Mouse (Mus musculus): ENCODE measurements at regions not wholly inside any gene's neighbourhood (a gene's known extent, or its start where the extent isn't known, plus 50 kb on each side); places are given as distances from the start of the nearest gene placed in this dataset.

DNA sequence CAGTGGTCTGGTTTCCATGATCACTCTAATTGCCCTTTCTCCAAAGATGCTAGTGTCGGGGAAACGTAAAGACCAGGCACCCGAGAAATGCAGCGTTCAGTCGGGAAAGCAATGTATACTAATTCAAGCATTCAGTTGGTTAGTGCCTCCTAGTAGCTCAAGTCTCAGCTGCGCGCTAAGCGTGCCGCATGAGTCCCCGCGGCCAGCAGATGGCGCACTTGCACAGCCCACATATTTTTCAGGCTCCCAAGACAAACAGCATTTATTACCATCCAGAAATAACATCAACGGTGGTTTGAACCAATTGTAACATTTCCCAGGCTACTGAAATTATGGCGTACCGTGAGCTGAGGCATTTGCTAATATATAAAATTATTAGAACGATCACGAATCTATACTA, 222.3 kb downstream of the Brms1l start:
- no peak overlapping the region for H3K27ac ChIP-seq
- H3K27me3 ChIP-seq (ENCODE audit: control insufficient read depth, insufficient read depth, low read length) = no peaks in the 10 kb centered on the region
- intact Hi-C loops (cut with DNase I) = loop anchor here (1.0 to 5.0 kb wide), 4 partner anchors 349 to 579 kb away; no protein-coding TSS in a partner anchor
- no peaks in the 10 kb centered on the region for H3K4me1 ChIP-seq (ENCODE audit: control insufficient read depth, insufficient read depth, low read length)
- WGBS = 11% methylated on average over 17 of the region's 17 CpGs
- TF ChIP-seq POLR2A (IDR thresholded peaks at IDR 0.05; ENCODE audit: insufficient read depth, low read depth, low read length) (no peak), CTCF (IDR thresholded peaks at IDR 0.05) (peak; percentile 92)
- H3K79me2 ChIP-seq (replicated peaks; ENCODE audit: control insufficient read depth, insufficient read depth, low read length) = no peaks in the 10 kb centered on the region
- DNase-seq = peak; percentile 33 to 73
- no peaks in the 10 kb centered on the region for H3K36me3 ChIP-seq (ENCODE audit: control insufficient read depth, insufficient read depth, low read length)
- H3K9ac ChIP-seq (ENCODE audit: low read depth, low read length) = no peak overlapping the region
- no peak overlapping the region for H3K4me3 ChIP-seq

DNA sequence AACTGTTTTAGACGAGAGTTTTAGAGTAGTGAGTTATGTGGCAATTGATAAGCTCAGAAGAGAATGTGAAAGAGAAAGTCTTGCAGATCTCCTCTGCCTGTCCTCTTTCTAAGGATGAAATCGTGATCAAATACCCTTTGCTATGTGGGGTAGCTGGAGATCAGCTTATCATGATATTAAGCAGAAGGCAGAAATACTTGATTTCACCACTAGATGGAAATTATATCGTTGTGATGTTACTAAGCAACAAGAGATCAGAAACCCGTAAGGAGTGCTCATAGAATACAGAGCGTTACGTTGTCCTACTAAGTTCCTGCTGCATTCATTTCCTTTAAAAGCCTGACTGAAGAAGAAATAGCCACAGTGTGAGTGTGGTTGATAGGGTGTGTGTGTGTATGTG, 219.3 kb downstream of the Brms1l start:
- Histone ChIP-seq H3K4me3 (no peak overlapping the region), H3K27ac (no peak overlapping the region), H3K36me3 (ENCODE audit: control insufficient read depth, insufficient read depth, low read length) (no peaks in the 10 kb centered on the region), H3K27me3 (ENCODE audit: control insufficient read depth, insufficient read depth, low read length) (no peaks in the 10 kb centered on the region), H3K9ac (ENCODE audit: low read depth, low read length) (no peak overlapping the region), H3K4me1 (ENCODE audit: control insufficient read depth, insufficient read depth, low read length) (no peaks in the 10 kb centered on the region), H3K79me2 (replicated peaks; ENCODE audit: control insufficient read depth, insufficient read depth, low read length) (no peaks in the 10 kb centered on the region)
- intact Hi-C loops (cut with DNase I) = loop anchor here (5.0 kb wide), 2 partner anchors 352 to 537 kb away; no protein-coding TSS in a partner anchor
- TF ChIP-seq CTCF (IDR thresholded peaks at IDR 0.05) = no peak
- TF ChIP-seq EP300 (IDR thresholded peaks at IDR 0.05; ENCODE audit: insufficient read depth, low read depth, low read length) = no peak
- no peak for TF ChIP-seq POLR2A (IDR thresholded peaks at IDR 0.05; ENCODE audit: insufficient read depth, low read depth, low read length)
- WGBS = 56% methylated on average over 6 of the region's 6 CpGs
- DNase-seq = no peak

DNA sequence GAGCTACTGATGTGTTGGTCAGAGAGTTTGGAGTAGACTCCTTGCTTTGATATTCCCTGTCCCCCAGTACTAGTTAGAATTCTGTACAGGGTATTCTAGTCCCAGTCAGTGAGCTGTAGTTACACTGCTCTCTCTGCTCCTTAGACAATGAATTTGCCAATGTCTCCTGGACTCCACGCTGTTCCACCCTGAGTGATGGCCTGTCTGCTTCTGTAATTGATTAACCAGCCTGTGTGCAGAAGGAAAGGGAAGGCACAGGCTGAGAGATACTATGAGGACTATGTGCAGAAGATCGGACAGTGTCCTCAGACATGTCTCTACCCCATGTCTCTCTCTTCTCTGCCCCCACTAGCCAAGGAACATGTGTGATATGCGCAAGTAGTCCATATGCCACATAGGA, 209.9 kb downstream of the Brms1l start:
- no peaks in the 10 kb centered on the region for H3K36me3 ChIP-seq (ENCODE audit: control insufficient read depth, insufficient read depth, low read length)
- DNase-seq = no peak
- 80% methylated on average over 3 of the region's 3 CpGs for WGBS
- no peak overlapping the region for H3K9ac ChIP-seq (ENCODE audit: low read depth, low read length)
- H3K4me1 ChIP-seq (ENCODE audit: control insufficient read depth, insufficient read depth, low read length) = no peaks in the 10 kb centered on the region
- H3K4me3 ChIP-seq = no peak overlapping the region
- TF ChIP-seq CTCF (IDR thresholded peaks at IDR 0.05) (no peak), POLR2A (IDR thresholded peaks at IDR 0.05; ENCODE audit: insufficient read depth, low read depth, low read length) (no peak), EP300 (IDR thresholded peaks at IDR 0.05; ENCODE audit: insufficient read depth, low read depth, low read length) (no peak)
- H3K27me3 ChIP-seq (ENCODE audit: control insufficient read depth, insufficient read depth, low read length) = no peaks in the 10 kb centered on the region
- H3K27ac ChIP-seq = no peak overlapping the region
- no peaks in the 10 kb centered on the region for H3K79me2 ChIP-seq (replicated peaks; ENCODE audit: control insufficient read depth, insufficient read depth, low read length)
- intact Hi-C loops (cut with DNase I) = no loop called here

DNA sequence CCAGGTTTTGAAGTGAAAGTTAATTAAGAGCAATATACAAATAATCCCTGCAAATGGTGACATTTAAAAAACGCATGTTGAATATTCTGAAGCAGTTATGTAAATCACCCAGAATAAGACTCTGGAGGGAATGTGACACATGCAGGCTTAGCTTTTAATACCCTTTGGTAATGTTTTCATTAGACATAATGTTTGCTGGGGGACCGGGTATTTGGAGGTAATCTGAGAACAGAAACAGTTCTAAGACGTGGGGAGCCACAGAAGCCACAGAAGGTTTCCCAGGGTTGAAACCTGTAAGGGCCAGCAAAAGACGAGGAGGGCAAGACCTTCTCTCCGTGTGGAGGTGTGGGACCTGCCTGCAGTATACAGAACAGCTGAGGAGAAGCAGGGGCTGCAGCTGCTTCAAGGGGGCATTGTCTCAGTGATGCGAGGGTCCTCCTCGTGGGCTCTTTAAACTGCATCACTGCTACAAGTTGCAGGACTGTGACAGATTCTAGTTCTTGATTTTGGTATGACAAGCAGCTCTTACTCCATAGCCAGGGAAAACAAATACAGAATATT, 184.9 kb downstream of the Brms1l start:
- intact Hi-C loops (cut with DNase I) = no loop called here
- Histone ChIP-seq H3K4me3 (no peak overlapping the region), H3K27me3 (ENCODE audit: control insufficient read depth, insufficient read depth, low read length) (no peaks in the 10 kb centered on the region), H3K27ac (no peak overlapping the region), H3K79me2 (replicated peaks; ENCODE audit: control insufficient read depth, insufficient read depth, low read length) (no peaks in the 10 kb centered on the region), H3K4me1 (ENCODE audit: control insufficient read depth, insufficient read depth, low read length) (no peaks in the 10 kb centered on the region), H3K9ac (ENCODE audit: low read depth, low read length) (no peak overlapping the region), H3K36me3 (ENCODE audit: control insufficient read depth, insufficient read depth, low read length) (no peaks in the 10 kb centered on the region)
- no peak for DNase-seq
- 34% methylated on average over 7 of the region's 7 CpGs for WGBS
- TF ChIP-seq EP300 (IDR thresholded peaks at IDR 0.05; ENCODE audit: insufficient read depth, low read depth, low read length) = no peak
- no peak for TF ChIP-seq CTCF (IDR thresholded peaks at IDR 0.05)
- no peak for TF ChIP-seq POLR2A (IDR thresholded peaks at IDR 0.05; ENCODE audit: insufficient read depth, low read depth, low read length)

DNA sequence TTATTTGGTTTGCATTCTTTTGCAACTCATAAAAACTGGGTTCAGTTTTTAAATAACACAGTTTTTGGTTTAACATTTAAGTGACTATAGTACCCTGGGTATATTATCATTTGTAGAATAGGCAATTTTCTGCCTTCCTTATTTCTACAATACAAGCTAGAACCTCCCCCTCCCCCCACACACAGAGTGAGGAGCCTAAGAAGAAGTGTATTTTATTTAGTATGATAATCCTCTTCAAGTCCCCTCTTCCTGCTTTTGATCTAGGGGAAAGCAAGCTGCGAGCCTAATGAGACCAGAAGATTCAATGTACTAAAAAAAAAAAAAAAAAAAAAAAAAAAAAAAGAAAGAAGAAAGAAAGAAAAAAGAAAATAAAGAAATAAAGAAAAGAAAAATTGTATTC, 184.4 kb downstream of the Brms1l start:
- WGBS = 20% methylated on average over 1 of the region's 1 CpGs
- Histone ChIP-seq H3K36me3 (ENCODE audit: control insufficient read depth, insufficient read depth, low read length) (no peaks in the 10 kb centered on the region), H3K27me3 (ENCODE audit: control insufficient read depth, insufficient read depth, low read length) (no peaks in the 10 kb centered on the region), H3K4me3 (no peak overlapping the region), H3K9ac (ENCODE audit: low read depth, low read length) (no peak overlapping the region), H3K4me1 (ENCODE audit: control insufficient read depth, insufficient read depth, low read length) (no peaks in the 10 kb centered on the region), H3K27ac (no peak overlapping the region), H3K79me2 (replicated peaks; ENCODE audit: control insufficient read depth, insufficient read depth, low read length) (no peaks in the 10 kb centered on the region)
- intact Hi-C loops (cut with DNase I) = no loop called here
- no peak for TF ChIP-seq POLR2A (IDR thresholded peaks at IDR 0.05; ENCODE audit: insufficient read depth, low read depth, low read length)
- no peak for TF ChIP-seq EP300 (IDR thresholded peaks at IDR 0.05; ENCODE audit: insufficient read depth, low read depth, low read length)
- no peak for TF ChIP-seq CTCF (IDR thresholded peaks at IDR 0.05)
- no peak for DNase-seq

DNA sequence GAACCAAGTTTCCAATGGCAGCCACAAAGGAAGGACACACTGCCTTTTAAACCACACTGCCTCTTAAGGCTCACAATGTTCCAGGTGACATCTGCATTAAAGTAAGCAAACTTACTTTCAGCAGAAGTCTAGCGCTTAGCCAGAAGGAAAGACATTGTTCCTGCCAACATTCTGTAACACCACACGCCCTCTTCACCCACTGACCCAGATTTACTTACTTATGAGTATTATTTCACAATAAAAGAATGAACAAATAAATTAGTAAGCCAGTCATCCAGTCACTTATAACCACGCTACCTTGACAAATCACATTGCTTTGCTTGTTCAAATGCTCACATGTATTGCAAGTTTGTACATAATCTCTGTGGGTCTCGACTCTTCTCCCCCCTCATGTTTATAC, 173.9 kb downstream of the Brms1l start:
- DNase-seq = no peak
- no peaks in the 10 kb centered on the region for H3K27me3 ChIP-seq (ENCODE audit: control insufficient read depth, insufficient read depth, low read length)
- intact Hi-C loops (cut with DNase I) = no loop called here
- no peak overlapping the region for H3K27ac ChIP-seq
- H3K4me1 ChIP-seq (ENCODE audit: control insufficient read depth, insufficient read depth, low read length) = no peaks in the 10 kb centered on the region
- H3K4me3 ChIP-seq = no peak overlapping the region
- TF ChIP-seq CTCF (IDR thresholded peaks at IDR 0.05) (no peak), EP300 (IDR thresholded peaks at IDR 0.05; ENCODE audit: insufficient read depth, low read depth, low read length) (no peak), POLR2A (IDR thresholded peaks at IDR 0.05; ENCODE audit: insufficient read depth, low read depth, low read length) (no peak)
- H3K36me3 ChIP-seq (ENCODE audit: control insufficient read depth, insufficient read depth, low read length) = no peaks in the 10 kb centered on the region
- no peak overlapping the region for H3K9ac ChIP-seq (ENCODE audit: low read depth, low read length)
- no peaks in the 10 kb centered on the region for H3K79me2 ChIP-seq (replicated peaks; ENCODE audit: control insufficient read depth, insufficient read depth, low read length)
- WGBS = 67% methylated on average over 4 of the region's 4 CpGs
